Mouse (Mus musculus) lung, adult 2 months (tissue): Measurements from ENCODE around the gene Rbak.

Source experiments
- CTCF ChIP-seq: fragments of 200-500 bp; IDR thresholded peaks from 2 replicates; pipeline ENCODE4 v1.5.1; 2011; ENCODE audit warnings: mild to moderate bottlenecking, low read length, control low read depth; ENCODE audit not compliant: insufficient read depth
- POLR2A ChIP-seq: fragments of 200-500 bp; IDR thresholded peaks from 2 replicates; pipeline ENCODE4 v1.6.1; 2011; ENCODE audit warnings: low read depth, mild to moderate bottlenecking, control low read depth, low read length, borderline replicate concordance; ENCODE audit errors: extremely low read depth

DNA sequence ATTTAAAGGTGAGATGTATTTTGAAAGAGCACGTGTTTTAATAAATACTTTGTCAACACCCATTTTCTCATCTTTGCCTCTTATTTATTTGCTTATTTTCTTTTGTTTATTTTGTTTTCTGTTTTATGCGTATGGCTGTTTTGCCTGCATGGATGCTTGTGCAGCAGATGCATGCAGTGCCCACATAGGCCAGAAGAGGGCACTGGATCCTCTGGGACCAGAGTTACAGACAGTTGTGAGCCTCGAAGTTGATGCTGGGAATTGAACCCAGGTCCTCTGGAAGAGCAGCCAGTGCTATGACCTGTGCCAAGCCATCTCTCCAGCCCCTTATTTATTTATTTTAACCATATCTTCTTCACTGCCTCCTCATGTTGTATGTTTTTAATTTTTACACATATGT lies 24.4 kb upstream of the Rbak start:
- no peak for TF ChIP-seq POLR2A
- peak; percentile 24; the same call in 1 of the 2 replicates for TF ChIP-seq CTCF
